Mouse (Mus musculus): Measurements from ENCODE around the gene Epyc.

The Epyc gene

DNA sequence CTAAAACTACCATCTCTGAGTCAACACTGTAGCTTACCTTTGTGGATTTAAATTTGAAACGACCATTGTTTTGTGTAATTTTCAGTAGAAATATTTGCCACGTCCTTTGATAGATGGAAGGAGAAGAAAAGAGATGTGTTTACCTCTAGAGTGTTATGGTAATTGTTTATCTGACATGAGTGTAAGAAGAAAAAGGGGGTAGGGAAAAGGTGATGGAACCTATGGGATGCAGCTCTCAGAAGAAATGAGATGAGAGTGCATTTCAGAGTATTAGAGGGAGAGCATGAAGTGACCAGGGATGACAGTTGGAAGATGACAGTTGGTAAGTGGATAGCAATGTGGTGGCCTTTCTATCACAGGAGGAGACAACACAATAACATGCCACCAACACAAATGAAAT, at the start of gene Epyc:
Gene Epyc, plus strand, starts transcription at position 301 of the 400 bp plus-strand sequence.
- no peak for DNase-seq (ENCODE audit: low read depth, low spot score)

DNA sequence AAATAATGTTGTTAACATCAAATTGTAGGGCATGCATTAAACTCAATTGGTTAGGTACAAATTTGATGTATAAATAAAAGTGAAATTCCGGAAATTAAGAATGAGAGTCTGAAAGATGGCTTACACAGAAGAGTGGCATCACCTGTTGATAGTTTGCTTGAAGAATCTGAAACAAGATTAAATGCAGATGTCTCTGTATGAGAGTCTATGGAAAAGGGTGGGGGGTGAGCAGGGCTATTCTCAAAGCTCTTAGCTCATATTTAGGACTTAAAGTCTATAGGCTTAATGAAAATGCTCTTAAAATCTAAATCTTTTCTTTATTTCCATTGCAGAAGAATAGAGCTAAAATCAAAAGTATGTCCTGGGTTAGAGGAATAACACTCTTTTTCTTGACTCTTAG, 48.2 kb upstream of the Epyc start:
- DNase-seq (ENCODE audit: low read depth, low spot score), result no peak

DNA sequence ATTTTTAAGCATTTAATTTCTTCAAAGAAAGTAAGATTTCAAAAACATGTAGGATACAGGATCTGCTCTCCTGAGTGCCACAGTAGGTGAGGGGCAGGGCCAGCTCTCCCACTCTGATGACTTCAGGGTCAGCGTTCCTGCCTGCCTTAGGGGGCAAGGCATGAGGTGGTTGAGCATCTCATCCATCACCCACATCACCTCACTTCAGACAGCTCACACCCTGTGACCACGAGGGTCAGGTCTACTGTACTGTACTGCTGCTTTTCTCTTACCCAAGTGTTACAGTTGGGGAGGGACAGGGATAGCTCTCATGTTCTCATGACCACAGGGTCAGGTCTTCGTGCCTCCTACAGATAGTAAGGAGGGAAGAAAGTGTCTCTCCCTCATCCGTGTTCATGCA, 42.1 kb upstream of the Epyc start:
- DNase-seq (ENCODE audit: low read depth, low spot score), result no peak

DNA sequence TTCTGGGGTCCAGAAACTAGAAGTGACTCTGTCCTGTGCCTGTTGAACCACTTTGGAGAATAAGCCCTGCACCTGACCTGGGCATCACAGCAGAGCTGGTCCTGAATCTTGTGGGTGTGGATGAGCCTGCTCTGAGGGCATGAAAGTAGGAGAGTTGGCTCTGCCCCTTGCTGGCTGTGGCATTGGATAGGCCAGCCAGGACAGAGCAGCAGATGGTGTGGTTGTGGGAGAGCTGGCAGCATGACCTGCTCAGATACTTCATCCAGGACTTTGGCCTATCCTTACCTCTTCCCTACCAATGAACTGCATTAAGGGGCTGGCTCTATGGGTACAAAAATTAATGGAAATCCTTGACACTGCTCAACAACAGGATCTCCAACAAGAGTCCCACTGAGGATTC, 40.6 kb upstream of the Epyc start:
- DNase-seq (ENCODE audit: low read depth, low spot score), result no peak

DNA sequence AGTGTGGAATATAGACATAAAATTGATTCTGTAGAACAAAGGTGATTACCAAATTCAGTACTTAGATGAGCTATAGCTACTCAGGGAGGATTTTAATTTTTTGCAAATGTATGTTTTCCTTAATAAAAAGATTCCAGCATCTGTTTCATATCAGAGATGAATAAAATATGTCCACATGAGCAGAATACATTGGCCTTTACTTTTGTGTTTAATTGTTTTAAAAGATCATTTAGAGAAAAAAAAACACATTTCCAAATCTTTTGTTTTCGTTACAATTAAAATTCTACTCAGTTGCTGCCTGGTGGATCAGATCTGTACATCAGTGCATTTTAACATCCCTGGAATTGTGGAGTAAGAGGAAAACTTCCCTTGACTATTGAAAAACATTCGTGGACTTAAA, 37.3 kb upstream of the Epyc start, which contains the start of gene Kera:
Gene Kera, plus strand, starts transcription at position 301 of the 400 bp plus-strand sequence.
- no peak for DNase-seq (ENCODE audit: low read depth, low spot score)

DNA sequence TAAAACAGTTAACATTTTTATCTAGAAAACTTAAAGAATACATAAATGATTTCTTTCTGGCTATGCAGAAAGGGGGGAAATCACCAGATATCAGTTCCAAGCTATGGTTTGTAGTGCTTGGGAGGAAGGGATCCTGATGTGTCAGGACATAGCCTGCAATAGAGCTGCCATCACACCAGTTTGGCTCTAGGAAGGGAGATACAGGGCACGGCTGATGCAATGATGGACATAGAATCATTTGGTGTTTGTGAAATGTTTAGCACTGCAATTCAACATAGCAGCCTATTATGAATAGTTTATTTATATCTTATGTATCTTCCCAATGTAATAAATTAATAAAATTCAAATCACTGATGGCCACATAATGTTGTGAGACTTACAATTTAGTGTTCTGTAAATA, 21.5 kb upstream of the Epyc start:
- DNase-seq (ENCODE audit: low read depth, low spot score), result no peak

DNA sequence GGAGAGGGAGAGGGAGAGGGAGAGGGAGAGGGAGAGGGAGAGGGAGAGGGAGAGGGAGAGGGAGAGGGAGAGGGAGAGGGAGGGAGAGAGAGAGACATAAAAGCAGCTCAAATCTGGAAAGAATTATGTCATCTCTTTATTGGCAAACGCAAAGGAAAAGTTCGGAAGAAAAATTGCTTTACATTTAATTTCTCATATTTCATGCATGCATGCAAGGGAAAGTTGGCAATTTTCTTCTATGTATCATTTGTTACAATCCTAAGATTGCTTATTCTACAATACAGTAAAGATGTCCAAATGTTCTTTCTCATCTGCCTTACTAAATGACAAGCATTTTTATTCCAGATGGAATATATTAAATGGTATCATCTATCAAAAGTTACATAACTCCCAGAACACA, 19.5 kb upstream of the Epyc start:
- no peak for DNase-seq (ENCODE audit: low read depth, low spot score)

DNA sequence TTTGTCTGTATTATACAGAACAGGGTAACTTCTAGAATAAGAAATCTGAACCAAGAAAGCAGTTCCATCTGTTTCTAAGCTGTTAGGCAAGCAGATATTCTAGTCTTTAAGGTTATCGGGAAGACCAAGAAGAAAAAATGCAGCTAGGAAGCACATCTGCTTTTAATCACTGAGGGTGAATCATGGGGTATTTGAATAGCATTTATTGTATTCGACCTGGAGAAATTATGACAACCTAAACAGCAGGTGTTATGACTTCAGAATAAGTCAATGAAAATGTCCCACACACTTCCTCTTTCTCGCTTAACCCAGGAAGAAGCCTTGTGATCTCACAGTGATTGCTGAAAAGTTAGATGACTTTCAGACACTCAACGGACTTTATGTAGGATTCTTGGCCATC, 18.8 kb upstream of the Epyc start:
- DNase-seq (ENCODE audit: low read depth, low spot score), result no peak

DNA sequence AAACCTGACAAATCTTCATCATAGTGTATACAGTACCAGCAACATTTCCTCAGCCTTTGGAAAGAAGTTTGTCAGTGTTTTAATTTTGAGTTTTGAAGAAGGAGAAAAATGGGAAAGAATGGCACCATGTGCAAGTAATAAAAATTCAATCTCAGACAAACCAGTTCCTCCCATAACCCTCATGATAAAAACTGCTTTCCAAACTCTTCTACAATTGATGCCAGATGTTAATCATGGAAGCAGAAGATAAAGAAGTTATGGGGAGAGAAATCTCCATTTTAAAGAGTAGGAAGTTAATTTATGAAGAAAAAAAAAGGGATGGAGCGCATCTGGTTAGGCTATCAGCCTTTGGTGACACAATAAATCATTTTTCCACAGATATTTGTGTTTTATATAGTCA, 17.3 kb upstream of the Epyc start:
- no peak for DNase-seq (ENCODE audit: low read depth, low spot score)

DNA sequence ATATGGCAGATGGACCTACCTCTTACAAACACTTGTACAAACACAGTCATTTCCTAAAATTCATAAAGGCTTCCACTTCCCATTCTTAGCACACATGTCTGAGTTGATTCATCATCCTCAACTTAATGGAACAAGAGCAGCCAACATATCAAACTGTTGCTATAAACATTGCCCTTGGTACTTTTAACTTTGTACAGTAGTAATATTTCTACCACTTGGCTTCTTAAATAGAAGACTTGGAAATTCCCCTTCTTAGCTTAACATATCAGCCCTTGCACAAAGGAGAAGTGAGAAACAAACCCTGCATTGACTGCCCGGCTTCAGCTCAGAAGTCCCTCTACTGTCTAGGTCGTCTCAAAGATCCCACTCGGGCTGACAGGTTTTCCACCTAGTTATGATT, 12.8 kb upstream of the Epyc start:
- DNase-seq (ENCODE audit: low read depth, low spot score), result no peak

DNA sequence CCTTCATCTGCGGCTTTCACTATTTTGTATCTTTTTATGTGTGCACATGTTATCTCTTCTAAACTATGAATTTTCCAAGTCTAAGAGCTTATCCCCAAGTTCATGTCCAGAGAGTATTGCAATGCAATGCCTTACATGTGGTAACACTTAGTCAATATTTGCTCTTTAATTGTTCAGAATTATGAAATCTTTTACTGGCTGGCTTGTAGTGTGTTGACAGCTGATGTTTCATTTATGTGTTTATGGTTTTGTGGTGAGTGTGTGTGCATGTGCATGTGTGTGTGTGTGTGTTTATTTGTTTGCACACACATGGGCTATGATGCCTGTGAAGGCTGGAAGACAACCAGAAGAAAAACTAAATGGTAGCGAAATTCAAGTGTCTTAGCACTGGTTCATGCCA, 1.9 kb upstream of the Epyc start:
- DNase-seq (ENCODE audit: low read depth, low spot score), result no peak

DNA sequence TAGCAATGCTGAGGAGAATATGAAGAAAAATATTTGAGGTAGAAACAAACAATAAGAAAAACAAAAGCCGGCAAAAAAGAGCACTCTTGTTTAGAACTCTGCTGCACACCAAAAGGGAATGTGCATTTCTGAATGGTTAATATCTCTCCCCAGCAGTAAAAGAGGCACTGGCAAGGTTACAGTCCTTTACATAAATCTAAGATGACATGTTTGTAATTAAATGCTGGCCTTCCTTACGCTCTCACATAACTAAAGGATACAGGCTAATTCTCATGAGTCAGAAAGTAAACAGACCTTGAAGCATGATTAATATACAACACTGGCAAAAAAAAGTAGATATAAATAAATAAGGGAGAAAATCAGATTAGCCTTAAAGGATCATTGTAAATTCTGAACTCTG, 6.5 kb downstream of the Epyc start:
- DNase-seq (ENCODE audit: low read depth, low spot score), result no peak

DNA sequence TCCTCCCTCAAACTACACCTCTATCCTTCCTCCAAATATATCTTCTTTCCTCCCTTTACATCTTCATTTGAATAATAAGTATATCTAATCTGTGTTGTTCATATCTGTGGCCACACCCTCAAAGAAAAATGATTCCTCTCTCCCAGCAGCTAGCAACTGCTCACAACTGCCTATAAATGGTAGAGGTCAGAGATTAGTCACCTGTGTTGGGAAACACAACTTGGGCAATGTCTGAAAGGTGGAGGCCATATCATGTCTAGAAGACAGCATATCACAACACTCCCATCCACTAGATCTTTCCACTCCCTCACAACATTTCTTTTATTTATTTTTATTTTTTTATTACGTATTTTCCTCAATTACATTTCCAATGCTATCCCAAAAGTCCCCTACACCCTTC, 15.6 kb downstream of the Epyc start:
- no peak for DNase-seq (ENCODE audit: low read depth, low spot score)

DNA sequence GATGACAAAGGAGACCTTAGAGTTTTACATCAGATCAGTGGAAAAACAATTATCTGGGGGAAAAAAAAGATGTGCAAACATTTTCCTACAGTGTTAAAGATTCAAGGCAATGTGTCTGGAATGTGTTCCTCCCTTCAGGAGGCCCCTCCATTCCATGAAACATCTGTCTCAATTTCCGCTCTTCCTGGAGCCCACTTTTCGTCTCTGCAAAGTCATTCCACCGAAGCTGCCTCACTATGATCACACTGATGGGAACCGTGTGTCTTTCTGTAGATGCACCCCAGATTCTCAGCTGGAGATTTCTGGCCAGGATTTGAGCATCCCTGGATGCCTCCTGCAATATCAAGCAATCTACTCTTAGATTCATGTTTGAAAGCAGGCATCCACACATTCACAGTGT, 24.8 kb downstream of the Epyc start:
- DNase-seq (ENCODE audit: low read depth, low spot score), result no peak

DNA sequence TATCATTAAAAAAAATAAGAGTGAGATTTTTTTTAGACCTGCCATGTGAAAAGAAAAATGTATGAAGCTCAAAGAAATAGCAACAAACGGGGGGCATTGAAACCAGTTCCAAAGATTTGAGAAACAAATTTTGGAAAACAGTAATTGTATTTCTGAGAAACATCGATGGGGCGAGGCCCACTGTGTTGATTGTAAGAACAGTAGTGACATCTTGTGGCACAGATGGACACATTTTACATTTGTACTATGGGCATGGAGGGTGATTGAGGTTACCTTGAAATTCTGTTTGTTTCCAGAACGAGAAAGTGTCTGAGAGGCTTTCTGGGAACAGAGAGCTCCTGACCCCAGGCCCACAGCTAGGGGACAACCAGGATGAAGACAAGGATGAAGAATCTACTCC, 26.3 kb downstream of the Epyc start:
- DNase-seq (ENCODE audit: low read depth, low spot score), result no peak

DNA sequence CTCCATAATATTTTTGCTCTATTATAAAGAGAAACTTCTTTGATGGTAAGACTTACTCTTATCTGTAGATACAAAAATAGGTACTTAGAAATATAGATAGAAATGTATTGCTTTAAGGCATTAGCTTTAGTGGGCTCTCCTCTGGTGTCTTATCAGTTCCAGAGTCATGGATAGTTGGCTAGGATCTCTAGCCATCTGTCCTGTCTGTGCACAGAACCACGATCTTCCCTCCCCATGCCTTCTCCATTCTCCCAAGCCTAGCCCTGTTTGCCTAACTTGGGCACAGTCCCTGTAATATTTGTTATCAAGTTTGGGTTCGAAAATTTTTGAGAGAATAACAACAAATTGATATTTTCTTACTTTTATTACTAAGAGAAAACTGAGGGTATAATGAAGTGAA, 29.4 kb downstream of the Epyc start:
- no peak for DNase-seq (ENCODE audit: low read depth, low spot score)

DNA sequence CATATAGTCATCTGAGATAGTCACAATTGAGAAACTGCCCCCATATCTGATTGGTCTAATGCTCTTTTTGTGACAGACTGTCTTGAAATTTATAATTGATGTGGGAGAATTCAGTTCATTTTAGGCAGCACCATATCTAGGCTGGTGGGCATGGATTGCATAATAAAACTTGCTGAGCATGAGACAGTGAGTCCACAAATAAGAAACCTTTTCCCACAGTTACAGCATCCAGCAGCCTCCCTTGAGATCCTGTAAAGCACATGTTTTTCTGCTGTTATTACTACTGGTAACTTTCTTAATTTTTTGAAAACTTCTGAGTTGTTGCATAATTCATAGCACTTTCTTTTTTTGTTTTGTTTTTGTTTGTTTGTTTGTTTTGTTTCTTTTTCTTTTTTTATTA, 39.1 kb downstream of the Epyc start:
- DNase-seq (ENCODE audit: low read depth, low spot score), result no peak

DNA sequence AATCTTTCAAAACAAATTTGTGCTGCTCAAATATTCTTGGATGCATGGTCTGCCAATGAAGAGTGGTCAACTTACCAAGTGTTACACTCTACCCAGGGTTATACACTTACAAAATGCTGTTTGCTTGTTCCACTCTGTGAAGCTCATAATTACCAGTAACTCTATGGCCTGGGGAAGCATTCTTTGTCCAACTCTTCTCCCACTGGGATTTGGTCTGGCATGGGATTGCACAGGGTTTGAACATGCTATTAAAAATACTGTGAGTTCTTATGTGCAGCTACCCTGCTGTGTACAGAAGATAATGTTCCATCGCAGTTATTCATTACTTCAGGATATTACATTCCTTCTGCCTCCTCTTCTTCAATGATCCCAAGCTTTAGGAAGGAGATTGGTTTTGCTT, 43.3 kb downstream of the Epyc start:
- DNase-seq (ENCODE audit: low read depth, low spot score), result no peak

DNA sequence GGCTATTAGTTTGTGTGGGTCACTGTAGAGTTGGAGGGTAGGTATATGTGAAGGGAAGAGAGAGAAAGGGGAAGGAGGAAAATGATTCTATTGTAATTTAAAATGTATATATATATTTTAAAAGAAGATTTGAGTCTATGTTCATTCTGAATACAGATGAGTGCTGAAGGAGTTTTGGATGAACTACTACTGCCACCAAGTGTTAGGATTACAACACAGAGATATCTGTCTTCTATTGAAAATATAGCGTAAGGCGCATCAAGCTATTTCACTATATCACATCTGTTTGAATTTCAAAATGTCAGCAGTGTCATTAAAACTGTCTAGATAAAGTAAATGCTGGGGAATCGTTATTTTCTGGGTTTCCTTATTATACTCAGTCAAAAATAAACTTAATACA, 45.6 kb downstream of the Epyc start:
- no peak for DNase-seq (ENCODE audit: low read depth, low spot score)

DNA sequence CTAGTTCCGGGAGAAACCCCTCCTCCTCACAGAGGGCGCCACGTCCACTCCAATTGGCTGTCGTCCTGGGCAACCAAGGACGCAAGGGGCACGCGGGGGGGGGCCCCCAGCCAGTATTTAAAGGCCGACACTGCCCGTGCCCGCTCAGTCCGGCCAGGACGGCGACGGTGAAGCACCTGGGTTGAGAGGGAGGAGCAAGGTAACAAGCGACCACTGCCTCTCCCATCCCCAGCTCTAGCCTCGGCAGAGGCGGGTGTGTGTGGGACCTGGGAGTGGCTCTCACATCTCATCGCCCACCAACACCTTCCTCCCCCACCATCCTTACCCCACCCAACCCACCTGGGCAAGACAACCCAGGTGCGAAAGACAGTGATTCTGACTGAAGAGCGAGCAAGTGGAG, 49.0 kb downstream of the Epyc start, which contains the start of gene Ccer1:
Gene Ccer1, plus strand, starts transcription at position 147 of the 400 bp plus-strand sequence.
- DNase-seq (ENCODE audit: low read depth, low spot score), result no peak

DNA sequence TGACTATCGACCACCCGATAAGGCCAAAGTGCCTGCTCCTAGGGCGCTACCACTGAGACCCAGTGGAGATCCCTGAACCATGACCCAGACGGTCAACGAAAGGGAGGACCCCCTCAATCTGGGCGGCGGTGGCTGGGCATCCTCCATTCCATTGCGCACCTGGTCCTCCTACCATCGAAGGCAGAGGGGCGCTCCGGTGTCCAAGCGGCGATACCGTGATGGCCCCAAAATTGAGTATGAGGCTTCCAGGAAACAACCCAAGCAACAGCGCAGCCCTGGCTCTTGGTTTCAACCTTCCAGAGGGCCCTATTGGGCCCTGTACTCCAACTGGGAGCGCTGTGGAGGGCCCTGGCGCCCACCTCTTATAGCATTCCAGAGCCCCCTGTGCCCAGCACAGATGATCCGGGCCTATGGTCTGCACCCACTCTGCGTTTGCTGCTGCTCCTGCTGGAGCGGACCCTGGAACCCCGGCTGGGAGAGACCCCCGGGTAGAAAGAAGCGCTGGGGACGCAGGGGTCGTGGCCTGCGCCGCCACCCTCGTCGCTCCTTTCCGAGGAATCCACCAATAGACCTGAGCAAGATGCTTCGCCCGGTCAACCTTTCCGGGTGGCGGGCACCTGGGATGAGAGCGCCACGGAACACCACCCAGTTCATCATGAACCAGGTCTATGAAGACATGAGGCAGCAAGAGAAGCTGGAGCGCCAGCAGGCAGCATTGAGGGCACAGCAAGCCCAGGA, 49.7 kb downstream of the Epyc start:
- DNase-seq (ENCODE audit: low read depth, low spot score), result no peak

DNA sequence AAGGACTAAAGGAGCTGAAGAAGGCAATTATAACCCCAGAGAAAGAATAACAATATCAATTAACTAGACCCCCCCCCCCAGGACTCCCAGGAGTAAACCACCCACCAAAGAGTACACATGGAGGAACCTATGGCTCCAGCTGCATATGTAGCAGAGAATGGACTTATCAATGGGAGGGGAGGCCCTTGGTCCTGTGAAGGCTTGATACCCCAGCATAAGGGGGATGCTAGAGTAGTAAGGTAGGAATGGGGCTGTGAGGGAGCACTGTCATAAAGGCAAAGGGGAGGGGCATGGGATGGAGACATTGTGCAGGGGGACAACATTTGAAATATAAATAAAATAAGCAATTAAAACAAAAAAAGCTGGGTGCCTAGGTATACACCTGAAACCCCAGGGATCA, 58.5 kb downstream of the Epyc start:
- no peak for DNase-seq (ENCODE audit: low read depth, low spot score)

DNA sequence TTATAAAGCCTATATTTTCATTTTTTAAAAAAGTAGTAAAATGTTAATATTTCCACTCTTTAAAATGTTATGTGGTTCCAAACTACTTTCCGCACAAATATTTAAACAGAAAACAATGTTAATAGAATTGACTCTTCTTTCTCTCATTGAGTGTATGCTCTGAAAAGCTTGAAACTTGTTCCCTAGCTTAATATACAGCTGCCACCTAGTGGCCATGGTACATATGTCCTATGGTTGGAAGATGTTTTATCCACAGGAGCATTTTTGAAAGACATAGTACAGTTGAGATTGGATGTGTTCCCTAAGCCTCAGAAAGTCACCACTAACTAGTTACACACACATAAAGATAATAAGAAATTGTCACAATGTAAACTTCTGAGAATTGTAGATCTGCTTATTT, 60.7 kb downstream of the Epyc start:
- DNase-seq (ENCODE audit: low read depth, low spot score), result no peak

DNA sequence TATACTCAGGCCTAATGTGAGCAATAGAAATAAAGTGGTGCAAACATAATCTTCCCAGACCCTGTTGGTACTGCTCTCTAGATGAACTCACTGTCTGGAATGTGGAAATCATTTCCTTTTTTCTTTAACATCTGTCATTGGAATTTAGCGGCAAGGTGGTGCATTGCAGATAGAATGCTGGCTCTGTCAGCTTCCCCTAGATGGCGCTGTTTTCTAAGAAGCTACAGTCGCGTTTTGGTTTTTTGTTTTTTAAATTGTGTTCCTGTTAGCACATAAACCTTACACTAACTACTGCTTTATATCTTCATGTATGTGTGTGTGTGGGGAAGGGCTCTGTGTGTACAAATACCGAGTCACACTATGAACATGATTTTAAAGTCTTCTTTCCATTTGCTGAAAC, 68.8 kb downstream of the Epyc start:
- peak; percentile 28 for DNase-seq (ENCODE audit: low read depth, low spot score)
